Mouse (Mus musculus) ES-Bruce4 (cell line): ENCODE measurements around the gene Myog.

Experiments used
- CTCF ChIP-seq: IDR thresholded peaks from one replicate; pipeline ENCODE4 v1.8.1; 2011; ENCODE audit warnings: low read depth, low read length
- POLR2A ChIP-seq: IDR thresholded peaks from one replicate; pipeline ENCODE4 v1.8.1; 2011; ENCODE audit warnings: low read length; ENCODE audit not compliant: insufficient read depth

- TF ChIP-seq POLR2A (peak; percentile 38), CTCF (no peak)
Observed at GRCm38 (mm10) chr1:134270026-134270425, 19.8 kb upstream of the Myog start.
